Mouse (Mus musculus): ENCODE measurements around the gene Pou6f2. TPM values are rescaled to one million over a fixed set of nuclear protein-coding genes. Genes with fewer than 3 reads are reported as not detected.

The Pou6f2 gene
- polyA plus RNA-seq, 1 experiment from 2014 or later = 18.0 TPM

GRCm38 (mm10) chr13:18128826-18129225, 268.7 kb downstream of the Pou6f2 start:
- H3K9ac ChIP-seq (replicated peaks; ENCODE audit: low read length) = no peak overlapping the region
- no peak overlapping the region for H3K27ac ChIP-seq (replicated peaks; ENCODE audit: low read depth, low read length)
- H3K4me2 ChIP-seq (ENCODE audit: low read length) = no peak overlapping the region
- no peak for ATAC-seq (ENCODE audit: low FRiP score, low TSS enrichment)
- DNase-seq = no peak
- WGBS = 75% methylated on average over 11 of the region's 11 CpGs
- no peak overlapping the region for H3K4me3 ChIP-seq (replicated peaks; ENCODE audit: low read depth, low read length)
- no peaks in the 10 kb centered on the region for H3K9me3 ChIP-seq (ENCODE audit: control insufficient read depth, low read length)
- no peaks in the 10 kb centered on the region for H3K27me3 ChIP-seq (ENCODE audit: control insufficient read depth, insufficient read depth, low read length)
- H3K4me1 ChIP-seq (ENCODE audit: control insufficient read depth, insufficient read depth, low read length) = peaks cover 24% of the 10 kb centered on the region
- H3K36me3 ChIP-seq (ENCODE audit: control insufficient read depth, insufficient read depth, low read length) = no peaks in the 10 kb centered on the region

GRCm38 (mm10) chr13:18128053-18128452, 269.4 kb downstream of the Pou6f2 start:
- no peak overlapping the region for H3K4me2 ChIP-seq (ENCODE audit: low read length)
- H3K9me3 ChIP-seq (ENCODE audit: control insufficient read depth, low read length) = no peaks in the 10 kb centered on the region
- no peaks in the 10 kb centered on the region for H3K27me3 ChIP-seq (ENCODE audit: control insufficient read depth, insufficient read depth, low read length)
- H3K27ac ChIP-seq (replicated peaks; ENCODE audit: low read depth, low read length) = no peak overlapping the region
- ATAC-seq (ENCODE audit: low FRiP score, low TSS enrichment) (no peak), DNase-seq (peak; percentile 51)
- no peaks in the 10 kb centered on the region for H3K36me3 ChIP-seq (ENCODE audit: control insufficient read depth, insufficient read depth, low read length)
- H3K9ac ChIP-seq (replicated peaks; ENCODE audit: low read length) = no peak overlapping the region
- H3K4me3 ChIP-seq (replicated peaks; ENCODE audit: low read depth, low read length) = no peak overlapping the region
- WGBS = 4% methylated on average over 4 of the region's 4 CpGs
- H3K4me1 ChIP-seq (ENCODE audit: control insufficient read depth, insufficient read depth, low read length) = peaks cover 24% of the 10 kb centered on the region

- ATAC-seq (ENCODE audit: low FRiP score, low TSS enrichment) (no peak), DNase-seq (no peak)
- Histone ChIP-seq H3K9ac (replicated peaks; ENCODE audit: low read length) (no peak overlapping the region), H3K36me3 (ENCODE audit: control insufficient read depth, insufficient read depth, low read length) (no peaks in the 10 kb centered on the region), H3K9me3 (ENCODE audit: control insufficient read depth, low read length) (no peaks in the 10 kb centered on the region), H3K27me3 (ENCODE audit: control insufficient read depth, insufficient read depth, low read length) (no peaks in the 10 kb centered on the region), H3K4me3 (replicated peaks; ENCODE audit: low read depth, low read length) (no peak overlapping the region), H3K27ac (replicated peaks; ENCODE audit: low read depth, low read length) (no peak overlapping the region), H3K4me1 (ENCODE audit: control insufficient read depth, insufficient read depth, low read length) (peaks cover 24% of the 10 kb centered on the region), H3K4me2 (ENCODE audit: low read length) (no peak overlapping the region)
- WGBS = 49% methylated on average over 2 of the region's 2 CpGs
Measured at GRCm38 (mm10) chr13:18126111-18126510, 271.4 kb downstream of the Pou6f2 start.

- Histone ChIP-seq H3K9me3 (ENCODE audit: control insufficient read depth, low read length) (no peaks in the 10 kb centered on the region), H3K27ac (replicated peaks; ENCODE audit: low read depth, low read length) (no peak overlapping the region), H3K27me3 (ENCODE audit: control insufficient read depth, insufficient read depth, low read length) (no peaks in the 10 kb centered on the region), H3K4me2 (ENCODE audit: low read length) (no peak overlapping the region), H3K36me3 (ENCODE audit: control insufficient read depth, insufficient read depth, low read length) (no peaks in the 10 kb centered on the region), H3K4me1 (ENCODE audit: control insufficient read depth, insufficient read depth, low read length) (peaks cover 24% of the 10 kb centered on the region), H3K4me3 (replicated peaks; ENCODE audit: low read depth, low read length) (no peak overlapping the region), H3K9ac (replicated peaks; ENCODE audit: low read length) (no peak overlapping the region)
- ATAC-seq (ENCODE audit: low FRiP score, low TSS enrichment) (0 out of 2 replicates have a peak, but pooled peaks have one; percentile 17), DNase-seq (no peak)
- WGBS = 73% methylated on average over 15 of the region's 15 CpGs
Measured at GRCm38 (mm10) chr13:18125226-18126000, 272.1 kb downstream of the Pou6f2 start.

- 25% methylated on average over 13 of the region's 13 CpGs for WGBS
- Histone ChIP-seq H3K4me1 (ENCODE audit: control insufficient read depth, insufficient read depth, low read length) (peaks cover 15% of the 10 kb centered on the region; the same call in 1 of the 2 replicates), H3K4me3 (replicated peaks; ENCODE audit: low read depth, low read length) (no peak overlapping the region), H3K36me3 (ENCODE audit: control insufficient read depth, insufficient read depth, low read length) (no peaks in the 10 kb centered on the region), H3K9ac (replicated peaks; ENCODE audit: low read length) (no peak overlapping the region), H3K27ac (replicated peaks; ENCODE audit: low read depth, low read length) (no peak overlapping the region), H3K27me3 (ENCODE audit: control insufficient read depth, insufficient read depth, low read length) (no peaks in the 10 kb centered on the region), H3K9me3 (ENCODE audit: control insufficient read depth, low read length) (no peaks in the 10 kb centered on the region), H3K4me2 (ENCODE audit: low read length) (peak overlapping the region; percentile 11; the same call in 1 of the 2 replicates)
- DNase-seq (peak; percentile 88), ATAC-seq (ENCODE audit: low FRiP score, low TSS enrichment) (no peak)
Measured at GRCm38 (mm10) chr13:18124368-18124767, 273.1 kb downstream of the Pou6f2 start.

GRCm38 (mm10) chr13:18120406-18120805, 277.1 kb downstream of the Pou6f2 start:
- DNase-seq (no peak), ATAC-seq (ENCODE audit: low FRiP score, low TSS enrichment) (no peak)
- Histone ChIP-seq H3K27me3 (ENCODE audit: control insufficient read depth, insufficient read depth, low read length) (no peaks in the 10 kb centered on the region), H3K4me1 (ENCODE audit: control insufficient read depth, insufficient read depth, low read length) (no peaks in the 10 kb centered on the region), H3K4me2 (ENCODE audit: low read length) (no peak overlapping the region), H3K9me3 (ENCODE audit: control insufficient read depth, low read length) (no peaks in the 10 kb centered on the region), H3K4me3 (replicated peaks; ENCODE audit: low read depth, low read length) (no peak overlapping the region), H3K36me3 (ENCODE audit: control insufficient read depth, insufficient read depth, low read length) (no peaks in the 10 kb centered on the region), H3K27ac (replicated peaks; ENCODE audit: low read depth, low read length) (no peak overlapping the region), H3K9ac (replicated peaks; ENCODE audit: low read length) (no peak overlapping the region)
- WGBS = 92% methylated on average over 2 of the region's 2 CpGs

- Histone ChIP-seq H3K27me3 (ENCODE audit: control insufficient read depth, insufficient read depth, low read length) (no peaks in the 10 kb centered on the region), H3K27ac (replicated peaks; ENCODE audit: low read depth, low read length) (no peak overlapping the region), H3K9ac (replicated peaks; ENCODE audit: low read length) (no peak overlapping the region), H3K36me3 (ENCODE audit: control insufficient read depth, insufficient read depth, low read length) (no peaks in the 10 kb centered on the region), H3K9me3 (ENCODE audit: control insufficient read depth, low read length) (no peaks in the 10 kb centered on the region), H3K4me1 (ENCODE audit: control insufficient read depth, insufficient read depth, low read length) (no peaks in the 10 kb centered on the region), H3K4me3 (replicated peaks; ENCODE audit: low read depth, low read length) (no peak overlapping the region), H3K4me2 (ENCODE audit: low read length) (no peak overlapping the region)
- DNase-seq (no peak), ATAC-seq (ENCODE audit: low FRiP score, low TSS enrichment) (no peak)
- 79% methylated on average over 10 of the region's 10 CpGs for WGBS
Measured at GRCm38 (mm10) chr13:18081443-18082119, 315.9 kb downstream of the Pou6f2 start.
